Mouse (Mus musculus): ENCODE measurements around the gene Slc9a3r1.
A peak's percentile ranks its signal among the peaks of the same experiment; 100 is the strongest.

The Slc9a3r1 gene

GRCm38 (mm10) chr11:115224889-115225288 lies 61.7 kb downstream of the Slc9a3r1 start:
- peak; percentile 56 for DNase-seq (ENCODE audit: low read depth, low spot score)

GRCm38 (mm10) chr11:115225301-115225700 lies 62.2 kb downstream of the Slc9a3r1 start:
- no peak for DNase-seq (ENCODE audit: low read depth, low spot score)

- no peak for DNase-seq (ENCODE audit: low read depth, low spot score)
Observed at GRCm38 (mm10) chr11:115226811-115227491, 63.8 kb downstream of the Slc9a3r1 start.

GRCm38 (mm10) chr11:115227640-115228039 lies 64.5 kb downstream of the Slc9a3r1 start:
- DNase-seq (ENCODE audit: low read depth, low spot score), result no peak

GRCm38 (mm10) chr11:115228430-115228829 lies 65.3 kb downstream of the Slc9a3r1 start:
- no peak for DNase-seq (ENCODE audit: low read depth, low spot score)

GRCm38 (mm10) chr11:115229021-115229930 lies 66.1 kb downstream of the Slc9a3r1 start:
- DNase-seq (ENCODE audit: low read depth, low spot score), result no peak
